Mouse (Mus musculus) gastrocnemius, adult 2 months (tissue): Measurements from ENCODE around the gene Pgghg. TPM values are rescaled to one million over a fixed set of nuclear protein-coding genes. Genes with fewer than 3 reads are reported as not detected.
"Not testable (repeated sequence)": the region's sequence is repeated elsewhere in the genome, so short reads cannot be mapped to it uniquely, and the experiment has no call there.

Experiments used
- DNase-seq: peaks from one replicate; pipeline ENCODE4 v3.0.0; 2022
- H3K27ac ChIP-seq: fragments of 200-600 bp; 2 replicates; pipeline ENCODE4 v1.8.1; 2022; ENCODE audit warnings: mild to moderate bottlenecking
- H3K4me3 ChIP-seq: fragments of 200-600 bp; 2 replicates; pipeline ENCODE4 v1.8.1; 2022; ENCODE audit warnings: mild to moderate bottlenecking, moderate library complexity
- CTCF ChIP-seq: fragments of 200-600 bp; IDR thresholded peaks from 2 replicates; pipeline ENCODE4 v1.8.1; 2022; ENCODE audit warnings: antibody characterized with exemption, mild to moderate bottlenecking, moderate library complexity
- intact Hi-C: fragments of 180-260 bp; cut with DNase I; formaldehyde crosslinking; loops from one replicate; pipeline ENCODE4 v1.15.1; 2025
- total RNA-seq, 2 experiments: library from RNA; stranded (reverse); gene quantifications; 2 replicates each; pipeline ENCODE4 v1.2.3; 2021

Pgghg gene
- total RNA-seq, 2 experiments from 2014 or later, result 3.8 to 5.6 TPM

DNA sequence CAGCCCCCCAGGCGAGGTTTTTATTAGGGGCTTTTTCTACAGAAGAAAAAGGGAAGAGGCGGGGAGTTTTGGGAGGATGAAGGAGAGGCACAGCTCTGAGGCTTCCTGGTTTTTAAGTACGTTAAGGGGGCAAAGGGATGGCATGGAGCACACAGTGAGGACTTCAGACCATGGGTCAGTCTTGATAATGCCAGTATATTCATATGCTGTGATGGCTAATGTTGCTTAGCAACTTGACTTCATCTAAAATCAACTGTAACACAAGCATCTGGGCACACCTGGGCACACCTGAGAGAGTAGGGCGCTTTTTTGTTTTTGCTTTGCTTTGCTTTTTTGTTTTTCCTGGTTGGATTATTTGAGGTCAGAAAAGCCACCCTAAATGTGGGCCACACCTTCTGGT, 25.7 kb downstream of the Pgghg start, which contains the start of gene Ifitm1:
Ifitm1 (plus strand) TSS at position 301 of the 400 bp plus-strand sequence.
- DNase-seq, result no peak
- TF ChIP-seq CTCF, result no peak
- no peak within 1 kb of the TSS for H3K4me3 ChIP-seq
- no peak within 1 kb of the TSS for H3K27ac ChIP-seq
- intact Hi-C loops, result no loop called here

DNA sequence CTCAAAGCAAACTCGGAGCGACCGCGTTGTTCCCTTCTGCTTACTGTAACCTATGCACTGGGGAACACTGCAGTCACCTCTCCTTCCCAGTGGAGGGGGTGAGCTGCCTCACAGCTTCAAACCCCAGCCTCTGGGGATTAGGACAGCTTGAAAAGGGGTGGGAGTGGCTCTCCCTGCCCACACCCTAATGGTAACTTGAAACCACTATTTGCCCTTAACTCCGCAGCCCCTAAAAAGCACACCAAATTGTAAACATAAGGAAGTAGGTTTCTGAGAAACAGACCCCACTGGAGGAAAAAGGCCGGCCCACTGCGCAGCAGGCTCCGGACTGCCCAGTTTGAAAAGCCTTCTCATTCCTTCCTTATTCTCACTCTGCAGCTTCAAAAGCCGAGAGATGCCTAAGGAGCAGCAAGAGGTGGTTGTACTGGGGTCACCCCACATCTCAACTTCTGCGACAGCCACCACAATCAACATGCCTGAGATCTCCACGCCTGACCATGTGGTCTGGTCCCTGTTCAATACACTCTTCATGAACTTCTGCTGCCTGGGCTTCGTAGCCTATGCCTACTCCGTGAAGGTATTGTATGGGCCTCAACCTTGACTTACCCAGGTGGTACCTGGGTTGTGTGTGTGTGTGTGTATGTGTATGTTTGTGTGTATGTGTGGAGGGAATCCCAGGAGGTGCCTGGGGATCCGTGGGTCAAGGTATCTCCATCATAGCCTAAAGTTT, 26.8 kb downstream of the Pgghg start:
- intact Hi-C loops, result no loop called here
- Histone ChIP-seq H3K4me3 (no peak overlapping the region), H3K27ac (no peak overlapping the region)
- no peak for DNase-seq
- TF ChIP-seq CTCF, result no peak

DNA sequence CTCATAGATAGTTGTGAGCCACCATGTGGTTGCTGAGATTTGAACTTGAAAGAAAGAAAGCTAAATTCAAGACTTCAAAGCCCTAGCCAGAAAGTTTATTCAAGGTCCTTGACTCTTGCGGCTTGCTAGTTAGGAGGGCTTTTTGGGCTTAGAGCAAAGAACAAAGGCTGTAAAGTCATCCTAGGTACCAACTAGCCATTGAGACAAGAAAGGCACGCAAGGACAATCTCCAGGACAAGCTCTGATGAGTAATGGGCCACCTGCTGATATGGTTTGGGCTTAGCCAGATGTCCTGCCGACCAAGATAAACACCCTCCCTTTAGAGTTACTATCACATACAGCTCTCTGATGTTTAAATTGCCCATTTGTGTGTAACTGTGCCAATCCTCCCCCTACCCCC, 27.5 kb downstream of the Pgghg start:
- DNase-seq, H3K4me3 ChIP-seq, intact Hi-C loops, H3K27ac ChIP-seq: not testable (repeated sequence)

DNA sequence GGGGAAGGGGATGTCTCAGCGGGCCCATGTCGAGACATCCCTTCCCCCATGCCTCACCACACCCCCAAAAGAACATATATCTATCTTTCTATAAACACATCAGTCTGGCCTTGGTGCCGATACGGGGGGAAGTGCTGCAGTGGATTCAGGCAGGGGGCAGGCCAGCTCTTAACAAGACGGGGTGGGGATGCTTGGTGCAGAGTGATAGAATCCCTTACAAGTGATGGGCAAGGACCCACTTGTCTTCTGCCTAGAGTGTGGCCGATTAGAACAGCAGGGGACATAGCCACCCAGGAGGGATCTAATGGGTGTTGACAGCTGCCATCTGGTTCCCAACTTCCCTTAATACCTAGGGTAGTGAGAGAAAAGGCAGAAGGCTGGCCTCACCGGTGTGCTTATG, 29.7 kb downstream of the Pgghg start:
- no peak for TF ChIP-seq CTCF

DNA sequence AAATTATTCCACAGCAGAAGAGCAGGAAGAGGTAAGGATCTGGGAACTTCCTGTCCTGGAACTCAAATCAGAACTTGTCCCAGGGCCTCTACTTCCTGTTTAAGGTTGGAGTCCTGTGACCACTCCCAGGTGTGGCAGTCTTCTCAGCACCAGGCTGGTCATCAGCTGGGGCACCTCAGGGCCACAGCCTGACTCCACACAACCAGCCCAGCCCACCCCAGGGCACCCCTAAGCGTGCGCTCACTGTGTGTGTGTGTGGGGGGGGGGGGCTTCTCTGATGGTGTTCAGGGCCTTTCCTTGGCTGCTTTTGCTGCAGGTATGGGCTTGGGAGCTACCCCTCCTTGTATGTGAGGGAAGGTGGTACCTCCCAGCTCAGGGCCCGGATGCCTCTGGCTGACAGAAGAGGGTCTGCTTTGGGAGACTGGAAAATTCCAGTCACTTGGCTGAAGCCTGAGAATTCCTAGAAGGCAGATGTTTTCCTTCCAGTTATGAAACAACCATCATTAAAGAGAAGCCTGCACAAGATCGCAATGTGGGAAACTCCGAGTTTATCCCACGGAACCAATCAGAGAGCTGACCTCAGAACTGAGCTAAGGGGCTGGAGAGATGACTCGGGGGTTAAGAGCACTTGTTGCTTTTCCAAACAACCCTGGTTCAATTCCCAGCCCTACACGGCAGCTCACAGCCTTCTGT, 30.4 kb downstream of the Pgghg start:
- intact Hi-C loops, result no loop called here
- DNase-seq, result no peak
- Histone ChIP-seq H3K27ac (peak overlapping the region; percentile 84), H3K4me3 (peak overlapping the region; percentile 9; the same call in 1 of the 2 replicates)
- TF ChIP-seq CTCF, result no peak

More for the DNA sequence above, 29.7 kb downstream of the Pgghg start:
- intact Hi-C loops, result no loop called here
- H3K4me3 ChIP-seq, result no peak overlapping the region
- no peak for DNase-seq
- peak overlapping the region; percentile 84 for H3K27ac ChIP-seq

DNA sequence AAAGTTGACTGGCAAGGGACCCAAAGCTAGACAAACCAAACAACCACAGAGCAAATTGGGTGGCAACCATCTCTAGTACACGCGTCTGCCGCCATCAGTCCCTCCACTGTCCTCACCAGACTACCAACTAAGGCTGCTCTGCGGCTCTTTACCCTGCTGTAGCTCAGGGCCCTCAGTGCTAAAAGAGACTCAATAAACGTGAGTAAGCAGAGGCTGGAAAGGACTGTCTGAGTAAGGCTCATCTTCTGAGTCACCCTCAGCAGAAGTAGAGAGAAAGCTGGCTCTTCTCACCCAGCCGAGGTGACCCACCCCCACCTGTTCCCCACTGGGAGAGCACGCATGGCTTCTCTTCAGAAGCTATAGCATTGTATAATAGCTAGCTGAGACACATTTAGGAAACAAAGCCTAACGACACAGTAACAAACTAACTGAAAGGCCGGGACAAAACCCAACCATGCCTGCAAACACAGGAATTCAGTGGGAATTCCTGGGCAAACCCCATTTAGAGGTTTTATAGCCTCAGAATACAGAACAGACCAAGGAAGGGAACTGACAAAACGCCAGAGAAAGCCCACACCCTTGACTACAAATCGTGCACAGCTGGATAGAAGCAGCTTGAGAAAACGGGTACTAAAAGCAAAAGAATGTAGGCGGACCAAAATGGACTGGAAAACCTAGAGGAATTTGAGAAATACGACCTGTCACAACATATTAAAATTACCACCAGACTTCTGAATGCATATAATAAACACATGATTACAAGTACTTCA, 32.4 kb downstream of the Pgghg start:
- no peak for DNase-seq
- Histone ChIP-seq H3K27ac (peak overlapping the region; percentile 38), H3K4me3 (no peak overlapping the region)
- TF ChIP-seq CTCF, result no peak
- intact Hi-C loops, result no loop called here

DNA sequence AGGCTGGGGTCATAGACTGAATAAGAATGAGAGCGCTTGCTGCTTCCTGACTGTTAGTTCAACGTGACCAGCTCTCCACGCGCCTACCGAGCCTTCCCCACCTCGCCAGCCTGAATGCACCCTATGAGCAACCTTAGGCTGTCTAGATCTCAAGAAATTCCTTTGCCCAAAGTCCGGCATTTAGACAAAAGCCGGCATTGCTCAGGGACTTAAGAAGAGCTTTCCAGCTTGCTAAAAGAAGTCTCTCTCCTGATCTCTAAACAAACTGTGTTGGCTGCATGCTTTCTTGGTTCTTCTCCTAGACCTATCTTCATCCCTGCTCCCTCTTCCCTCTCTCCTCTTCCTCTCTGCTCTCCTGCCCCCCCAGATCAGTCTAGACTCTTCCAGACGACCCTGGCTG, 33.7 kb downstream of the Pgghg start:
- DNase-seq, result no peak
- no peak overlapping the region for H3K4me3 ChIP-seq
- intact Hi-C loops, result no loop called here
- peak overlapping the region; percentile 43 for H3K27ac ChIP-seq
- TF ChIP-seq CTCF, result no peak

DNA sequence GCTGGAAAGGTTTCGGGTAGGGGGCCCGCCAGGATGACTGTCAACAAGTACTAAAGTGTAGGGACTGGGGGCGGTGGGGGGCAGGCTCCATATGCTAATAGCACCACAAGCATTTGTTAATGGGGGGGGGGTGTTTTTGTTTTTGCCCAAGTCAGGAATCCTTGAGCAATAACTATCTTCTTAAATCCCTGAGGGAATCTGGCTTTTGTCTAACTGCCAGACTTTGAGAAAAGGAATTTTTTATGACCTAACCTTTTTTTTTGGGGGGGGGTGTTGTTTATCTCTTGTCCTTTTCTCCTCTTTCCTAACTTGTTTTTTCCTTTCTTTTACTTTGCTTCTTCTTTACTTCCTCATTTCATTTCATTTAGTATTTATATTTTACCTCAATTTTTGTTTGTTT, 34.3 kb downstream of the Pgghg start:
- no peak overlapping the region for H3K4me3 ChIP-seq
- DNase-seq, result no peak
- H3K27ac ChIP-seq, result no peak overlapping the region; the same call in 1 of the 2 replicates
- intact Hi-C loops, result no loop called here
- no peak for TF ChIP-seq CTCF

DNA sequence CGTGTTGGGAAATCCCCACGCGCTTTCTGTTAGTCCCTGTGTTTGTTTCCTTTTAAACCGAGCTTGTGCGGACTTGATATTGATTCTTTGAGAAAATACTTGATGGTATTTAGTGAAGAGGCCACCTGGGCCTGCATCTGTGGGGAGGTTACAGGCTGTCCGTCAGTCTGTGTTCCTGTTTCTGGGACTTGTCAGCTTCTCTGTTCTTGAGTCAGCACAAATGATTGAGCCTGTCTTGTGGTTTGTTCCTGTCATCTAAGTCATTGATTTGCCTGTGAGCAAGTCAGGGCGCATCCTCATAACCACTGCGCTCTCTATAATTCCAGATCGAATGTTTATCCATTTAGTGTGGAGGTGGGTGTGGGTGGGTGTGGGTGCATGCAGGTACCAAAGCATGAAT, 35.5 kb downstream of the Pgghg start:
- DNase-seq, intact Hi-C loops, H3K4me3 ChIP-seq, H3K27ac ChIP-seq: not testable (repeated sequence)

DNA sequence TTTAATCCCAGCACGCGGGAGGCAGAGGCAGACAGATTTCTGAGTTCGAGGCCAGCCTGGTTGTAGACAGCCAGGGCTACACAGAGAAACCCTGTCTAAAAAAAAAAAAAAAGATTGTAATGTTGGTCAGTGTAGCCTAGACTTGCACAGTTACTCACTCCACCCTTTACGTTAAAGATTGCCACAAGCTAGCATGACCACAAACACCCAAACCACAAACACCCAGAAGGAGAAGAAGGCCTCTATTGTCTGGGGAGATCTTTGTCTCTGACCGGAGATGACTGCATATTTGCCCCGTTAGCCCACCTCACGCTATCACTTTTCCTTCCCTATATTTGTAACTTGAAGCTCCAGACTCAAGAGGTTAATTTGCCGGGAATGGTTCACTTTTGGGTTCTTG, 40.5 kb downstream of the Pgghg start:
- no peak overlapping the region for H3K27ac ChIP-seq
- H3K4me3 ChIP-seq, result no peak overlapping the region
- no peak for DNase-seq
- TF ChIP-seq CTCF, result no peak
- intact Hi-C loops, result no loop called here

DNA sequence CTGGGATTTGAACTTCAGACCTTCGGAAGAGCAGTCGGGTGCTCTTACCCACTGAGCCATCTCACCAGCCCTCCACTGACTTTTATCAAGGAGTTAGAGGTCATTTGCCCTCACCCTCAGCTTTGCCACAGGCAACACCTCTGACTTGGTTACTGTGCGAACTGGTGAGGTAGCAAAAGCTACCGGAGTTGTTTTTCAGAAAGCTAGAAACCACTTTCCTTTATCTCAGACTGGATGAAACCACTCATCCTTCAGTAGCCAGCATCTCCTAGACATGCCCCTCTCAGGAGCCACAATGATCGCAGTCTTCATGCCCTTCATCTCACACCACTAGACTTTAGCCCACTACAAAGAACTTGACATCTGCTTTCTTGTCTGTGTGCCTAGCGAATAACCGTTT, 41.8 kb downstream of the Pgghg start:
- Histone ChIP-seq H3K27ac (no peak overlapping the region), H3K4me3 (no peak overlapping the region)
- no peak for DNase-seq
- intact Hi-C loops, result no loop called here
- TF ChIP-seq CTCF, result no peak

DNA sequence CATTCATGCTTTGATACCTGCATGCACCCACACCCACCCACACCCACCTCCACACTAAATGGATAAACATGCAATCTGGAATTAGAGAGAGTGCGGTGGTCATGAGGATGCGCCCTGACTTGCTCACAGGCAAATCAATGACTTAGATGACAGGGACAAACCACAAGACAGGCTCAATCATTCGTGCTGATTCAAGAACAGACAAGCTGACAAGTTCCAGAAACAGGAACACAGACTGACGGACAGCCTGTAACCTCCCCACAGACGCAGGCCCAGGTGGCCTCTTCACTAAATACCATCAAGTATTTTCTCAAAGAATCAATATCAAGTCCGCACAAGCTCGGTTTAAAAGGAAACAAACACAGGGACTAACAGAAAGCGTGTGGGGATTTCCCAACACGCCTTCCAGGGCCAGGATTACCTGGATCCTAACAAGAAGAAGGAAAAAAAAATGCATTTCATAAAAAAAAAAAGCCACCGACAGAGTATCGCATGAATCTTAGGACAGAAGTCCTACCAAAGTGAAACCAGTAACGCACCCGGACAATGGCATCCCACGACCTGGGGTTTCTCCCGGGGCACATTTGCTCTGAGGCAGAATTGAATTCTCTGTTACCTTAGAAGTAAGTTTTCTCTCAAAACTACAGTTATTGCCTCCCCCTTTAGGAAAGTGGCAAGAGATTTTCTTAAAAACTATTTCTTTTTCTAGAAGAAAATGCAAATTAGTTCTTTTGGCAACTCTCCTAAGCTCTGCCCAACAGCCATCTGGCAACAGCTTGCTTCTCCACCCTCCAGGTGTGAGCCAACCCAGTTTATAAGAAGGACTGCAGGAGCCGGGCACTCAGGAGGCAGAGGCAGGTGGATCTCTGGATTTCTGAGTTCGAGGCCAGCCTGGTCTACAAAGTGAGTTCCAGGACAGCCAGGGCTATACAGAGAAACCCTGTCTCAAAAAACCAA, 46.3 kb downstream of the Pgghg start:
- intact Hi-C loops, result no loop called here
- no peak for TF ChIP-seq CTCF
- H3K27ac ChIP-seq, result no peak overlapping the region

More for the DNA sequence above, 46.3 kb downstream of the Pgghg start:
- no peak for DNase-seq
- H3K4me3 ChIP-seq, result no peak overlapping the region
